Mouse (Mus musculus): ENCODE measurements around the gene Mutyh. TPM values are rescaled to one million over a fixed set of nuclear protein-coding genes. Genes with fewer than 3 reads are reported as not detected.

Mutyh gene
- polyA plus RNA-seq, 1 experiment from 2014 or later = 12.3 TPM

- Histone ChIP-seq H3K9me3 (ENCODE audit: control insufficient read depth, low read length) (no peaks in the 10 kb centered on the region), H3K27ac (ENCODE audit: low read depth) (no peak overlapping the region), H3K9ac (ENCODE audit: low read length) (no peak overlapping the region), H3K4me3 (ENCODE audit: low read depth, low read length) (no peak overlapping the region), H3K36me3 (ENCODE audit: control insufficient read depth, insufficient read depth, low read length) (no peaks in the 10 kb centered on the region), H3K4me2 (ENCODE audit: low read length) (no peak overlapping the region), H3K4me1 (replicated peaks; ENCODE audit: control insufficient read depth, insufficient read depth, low read length) (no peaks in the 10 kb centered on the region), H3K27me3 (replicated peaks; ENCODE audit: control insufficient read depth, insufficient read depth, low read length) (no peaks in the 10 kb centered on the region)
- 33% methylated on average over 8 of the region's 8 CpGs for WGBS
- ATAC-seq (replicated peaks; ENCODE audit: low FRiP score, low TSS enrichment, low read depth) (no peak), DNase-seq (ENCODE audit: low spot score) (no peak)
Measured at GRCm38 (mm10) chr4:116782171-116782570, 25.4 kb upstream of the Mutyh start.

- H3K27ac ChIP-seq (ENCODE audit: low read depth) = no peak overlapping the region
- no peaks in the 10 kb centered on the region for H3K36me3 ChIP-seq (ENCODE audit: control insufficient read depth, insufficient read depth, low read length)
- ATAC-seq (replicated peaks; ENCODE audit: low FRiP score, low TSS enrichment, low read depth) = no peak
- DNase-seq (ENCODE audit: low spot score) = no peak
- no peaks in the 10 kb centered on the region for H3K27me3 ChIP-seq (replicated peaks; ENCODE audit: control insufficient read depth, insufficient read depth, low read length)
- no peak overlapping the region for H3K9ac ChIP-seq (ENCODE audit: low read length)
- no peaks in the 10 kb centered on the region for H3K9me3 ChIP-seq (ENCODE audit: control insufficient read depth, low read length)
- H3K4me2 ChIP-seq (ENCODE audit: low read length) = no peak overlapping the region
- H3K4me3 ChIP-seq (ENCODE audit: low read depth, low read length) = no peak overlapping the region
- WGBS = 100% methylated on average over 1 of the region's 1 CpGs
- no peaks in the 10 kb centered on the region for H3K4me1 ChIP-seq (replicated peaks; ENCODE audit: control insufficient read depth, insufficient read depth, low read length)
Measured at GRCm38 (mm10) chr4:116786587-116786986, 20.9 kb upstream of the Mutyh start.

GRCm38 (mm10) chr4:116787985-116788760, 19.4 kb upstream of the Mutyh start:
- H3K4me1 ChIP-seq (replicated peaks; ENCODE audit: control insufficient read depth, insufficient read depth, low read length) = no peaks in the 10 kb centered on the region
- no peak overlapping the region for H3K4me2 ChIP-seq (ENCODE audit: low read length)
- ATAC-seq (replicated peaks; ENCODE audit: low FRiP score, low TSS enrichment, low read depth) = no peak
- no peak for DNase-seq (ENCODE audit: low spot score)
- H3K36me3 ChIP-seq (ENCODE audit: control insufficient read depth, insufficient read depth, low read length) = no peaks in the 10 kb centered on the region
- no peaks in the 10 kb centered on the region for H3K9me3 ChIP-seq (ENCODE audit: control insufficient read depth, low read length)
- no peak overlapping the region for H3K4me3 ChIP-seq (ENCODE audit: low read depth, low read length)
- 53% methylated on average over 7 of the region's 7 CpGs for WGBS
- no peaks in the 10 kb centered on the region for H3K27me3 ChIP-seq (replicated peaks; ENCODE audit: control insufficient read depth, insufficient read depth, low read length)
- H3K27ac ChIP-seq (ENCODE audit: low read depth) = no peak overlapping the region
- no peak overlapping the region for H3K9ac ChIP-seq (ENCODE audit: low read length)

GRCm38 (mm10) chr4:116788956-116789355, 18.6 kb upstream of the Mutyh start:
- no peaks in the 10 kb centered on the region for H3K36me3 ChIP-seq (ENCODE audit: control insufficient read depth, insufficient read depth, low read length)
- H3K4me1 ChIP-seq (replicated peaks; ENCODE audit: control insufficient read depth, insufficient read depth, low read length) = no peaks in the 10 kb centered on the region
- ATAC-seq (replicated peaks; ENCODE audit: low FRiP score, low TSS enrichment, low read depth) (no peak), DNase-seq (ENCODE audit: low spot score) (peak; percentile 86)
- H3K4me2 ChIP-seq (ENCODE audit: low read length) = no peak overlapping the region
- H3K27me3 ChIP-seq (replicated peaks; ENCODE audit: control insufficient read depth, insufficient read depth, low read length) = no peaks in the 10 kb centered on the region
- H3K4me3 ChIP-seq (ENCODE audit: low read depth, low read length) = no peak overlapping the region
- no peak overlapping the region for H3K9ac ChIP-seq (ENCODE audit: low read length)
- H3K27ac ChIP-seq (ENCODE audit: low read depth) = no peak overlapping the region
- no peaks in the 10 kb centered on the region for H3K9me3 ChIP-seq (ENCODE audit: control insufficient read depth, low read length)
- WGBS = 10% methylated on average over 3 of the region's 3 CpGs

- H3K4me3 ChIP-seq (ENCODE audit: low read depth, low read length) = no peak overlapping the region
- H3K27me3 ChIP-seq (replicated peaks; ENCODE audit: control insufficient read depth, insufficient read depth, low read length) = no peaks in the 10 kb centered on the region
- H3K4me2 ChIP-seq (ENCODE audit: low read length) = no peak overlapping the region
- 84% methylated on average over 8 of the region's 8 CpGs for WGBS
- no peak for ATAC-seq (replicated peaks; ENCODE audit: low FRiP score, low TSS enrichment, low read depth)
- H3K36me3 ChIP-seq (ENCODE audit: control insufficient read depth, insufficient read depth, low read length) = no peaks in the 10 kb centered on the region
- H3K27ac ChIP-seq (ENCODE audit: low read depth) = no peak overlapping the region
- no peaks in the 10 kb centered on the region for H3K9me3 ChIP-seq (ENCODE audit: control insufficient read depth, low read length)
- H3K4me1 ChIP-seq (replicated peaks; ENCODE audit: control insufficient read depth, insufficient read depth, low read length) = no peaks in the 10 kb centered on the region
- no peak overlapping the region for H3K9ac ChIP-seq (ENCODE audit: low read length)
- no peak for DNase-seq (ENCODE audit: low spot score)
Measured at GRCm38 (mm10) chr4:116792453-116792852, 15.1 kb upstream of the Mutyh start.

GRCm38 (mm10) chr4:116794273-116794672, 13.2 kb upstream of the Mutyh start:
- no peak overlapping the region for H3K27ac ChIP-seq (ENCODE audit: low read depth)
- H3K27me3 ChIP-seq (replicated peaks; ENCODE audit: control insufficient read depth, insufficient read depth, low read length) = no peaks in the 10 kb centered on the region
- H3K36me3 ChIP-seq (ENCODE audit: control insufficient read depth, insufficient read depth, low read length) = no peaks in the 10 kb centered on the region
- DNase-seq (ENCODE audit: low spot score) = no peak
- 77% methylated on average over 2 of the region's 2 CpGs for WGBS
- no peak overlapping the region for H3K4me3 ChIP-seq (ENCODE audit: low read depth, low read length)
- H3K9ac ChIP-seq (ENCODE audit: low read length) = no peak overlapping the region
- H3K4me1 ChIP-seq (replicated peaks; ENCODE audit: control insufficient read depth, insufficient read depth, low read length) = no peaks in the 10 kb centered on the region
- no peak overlapping the region for H3K4me2 ChIP-seq (ENCODE audit: low read length)
- no peaks in the 10 kb centered on the region for H3K9me3 ChIP-seq (ENCODE audit: control insufficient read depth, low read length)
- no peak for ATAC-seq (replicated peaks; ENCODE audit: low FRiP score, low TSS enrichment, low read depth)

GRCm38 (mm10) chr4:116796442-116797110, 10.9 kb upstream of the Mutyh start:
- no peak overlapping the region for H3K4me3 ChIP-seq (ENCODE audit: low read depth, low read length)
- WGBS = 41% methylated on average over 1 of the region's 1 CpGs
- H3K9ac ChIP-seq (ENCODE audit: low read length) = no peak overlapping the region
- no peaks in the 10 kb centered on the region for H3K4me1 ChIP-seq (replicated peaks; ENCODE audit: control insufficient read depth, insufficient read depth, low read length)
- no peak overlapping the region for H3K27ac ChIP-seq (ENCODE audit: low read depth)
- H3K4me2 ChIP-seq (ENCODE audit: low read length) = no peak overlapping the region
- H3K36me3 ChIP-seq (ENCODE audit: control insufficient read depth, insufficient read depth, low read length) = peaks cover 5% of the 10 kb centered on the region; the same call in 1 of the 2 replicates
- ATAC-seq (replicated peaks; ENCODE audit: low FRiP score, low TSS enrichment, low read depth) (no peak; the same call in 1 of the 2 replicates), DNase-seq (ENCODE audit: low spot score) (no peak)
- H3K27me3 ChIP-seq (replicated peaks; ENCODE audit: control insufficient read depth, insufficient read depth, low read length) = no peaks in the 10 kb centered on the region
- no peaks in the 10 kb centered on the region for H3K9me3 ChIP-seq (ENCODE audit: control insufficient read depth, low read length)

- no peak for ATAC-seq (replicated peaks; ENCODE audit: low FRiP score, low TSS enrichment, low read depth)
- Histone ChIP-seq H3K9me3 (ENCODE audit: control insufficient read depth, low read length) (no peaks in the 10 kb centered on the region), H3K4me3 (ENCODE audit: low read depth, low read length) (no peak overlapping the region), H3K36me3 (ENCODE audit: control insufficient read depth, insufficient read depth, low read length) (peaks cover 38% of the 10 kb centered on the region), H3K9ac (ENCODE audit: low read length) (no peak overlapping the region), H3K4me1 (replicated peaks; ENCODE audit: control insufficient read depth, insufficient read depth, low read length) (no peaks in the 10 kb centered on the region), H3K27me3 (replicated peaks; ENCODE audit: control insufficient read depth, insufficient read depth, low read length) (no peaks in the 10 kb centered on the region), H3K4me2 (ENCODE audit: low read length) (no peak overlapping the region), H3K27ac (ENCODE audit: low read depth) (no peak overlapping the region)
- no peak for DNase-seq (ENCODE audit: low spot score)
- WGBS = 40% methylated on average over 5 of the region's 5 CpGs
Measured at GRCm38 (mm10) chr4:116799901-116800300, 7.6 kb upstream of the Mutyh start.

- 69% methylated on average over 3 of the region's 3 CpGs for WGBS
- no peaks in the 10 kb centered on the region for H3K9me3 ChIP-seq (ENCODE audit: control insufficient read depth, low read length)
- ATAC-seq (replicated peaks; ENCODE audit: low FRiP score, low TSS enrichment, low read depth) (no peak), DNase-seq (ENCODE audit: low spot score) (no peak)
- no peak overlapping the region for H3K4me2 ChIP-seq (ENCODE audit: low read length)
- no peak overlapping the region for H3K9ac ChIP-seq (ENCODE audit: low read length)
- no peak overlapping the region for H3K27ac ChIP-seq (ENCODE audit: low read depth)
- no peak overlapping the region for H3K4me3 ChIP-seq (ENCODE audit: low read depth, low read length)
- H3K4me1 ChIP-seq (replicated peaks; ENCODE audit: control insufficient read depth, insufficient read depth, low read length) = peaks cover 5% of the 10 kb centered on the region
- no peaks in the 10 kb centered on the region for H3K27me3 ChIP-seq (replicated peaks; ENCODE audit: control insufficient read depth, insufficient read depth, low read length)
- H3K36me3 ChIP-seq (ENCODE audit: control insufficient read depth, insufficient read depth, low read length) = peaks cover under 1% of the 10 kb centered on the region
Measured at GRCm38 (mm10) chr4:116811012-116811411, 3.5 kb downstream of the Mutyh start.

Data from intestine, embryonic 14.5 days (tissue).